Comparison of ENCODE assay signal across 15 mouse cellular contexts in genomic region chr9:75467581-75467980, GRCm38 (mm10). TPM values are rescaled to one million over a fixed set of nuclear protein-coding genes. Genes with fewer than 3 reads are reported as not detected.
DNase-seq lines count a peak whose midpoint lies in the region; TF ChIP-seq lines count a peak whose summit lies in the region.
"Had no signal": no experiment of that assay in that cellular context is flagged by ENCODE, and none has a peak within 500 bp of the region (broad histone marks: within the 10 kb centered on the region; RNA-seq: fewer than 3 reads in every experiment).

No protein-coding gene starts in this region.

- TF ChIP-seq EP300 in MEL (IDR thresholded peaks at IDR 0.05; ENCODE audit: low read depth in 1 of 2, low read length in 2 of 2), result no peak

- peak; percentile 37 for TF ChIP-seq CTCF in layer of hippocampus, adult 2 months (conservative IDR thresholded peaks at IDR 0.05)
- TF ChIP-seq CTCF in MEL (IDR thresholded peaks at IDR 0.05 in 2 of 3, conservative IDR thresholded peaks at IDR 0.05 in 1 of 3; ENCODE audit: control insufficient read depth in 1 of 3, insufficient read depth in 1 of 3, low read depth in 2 of 3, low read length in 3 of 3, poor library complexity in 1 of 3, severe bottlenecking in 1 of 3), result peak in 1 of 3 experiments; percentile 41; a peak in 2 of 6 replicates

- H3K4me3 ChIP-seq in layer of hippocampus, adult 2 months, result no peak overlapping the region
- H3K4me3 ChIP-seq in MEL (ENCODE audit: control insufficient read depth in 1 of 2, insufficient read depth in 1 of 2, low read depth in 2 of 2, low read length in 2 of 2), result no peak overlapping the region
- H3K4me3 ChIP-seq: embryonic facial prominence, embryonic 13.5 days; forebrain, embryonic 12.5 days; heart, embryonic 15.5 days; hindbrain, embryonic 10.5 days had no signal

- no peaks in the 10 kb centered on the region for H3K9me3 ChIP-seq in MEL (replicated peaks; ENCODE audit: insufficient read depth, low read length)
- H3K9me3 ChIP-seq: embryonic facial prominence, embryonic 13.5 days; forebrain, embryonic 12.5 days; heart, embryonic 15.5 days; hindbrain, embryonic 10.5 days had no signal

- H3K79me2 ChIP-seq in MEL (ENCODE audit: control insufficient read depth, insufficient read depth, low read length, poor library complexity), result no peaks in the 10 kb centered on the region

- TF ChIP-seq RAD21 in MEL (IDR thresholded peaks at IDR 0.05; ENCODE audit: low read depth, low read length), result peak; percentile 22

- H3K9ac ChIP-seq in MEL (ENCODE audit: control insufficient read depth, low read depth, low read length, poor library complexity, severe bottlenecking), result no peak overlapping the region
- H3K9ac ChIP-seq: embryonic facial prominence, embryonic 13.5 days; forebrain, embryonic 12.5 days; heart, embryonic 15.5 days; hindbrain, embryonic 14.5 days had no signal

- no peak overlapping the region for H3K27ac ChIP-seq in layer of hippocampus, adult 2 months
- H3K27ac ChIP-seq in MEL (ENCODE audit: control insufficient read depth, low read depth, low read length), result no peak overlapping the region
- H3K27ac ChIP-seq: embryonic facial prominence, embryonic 13.5 days; forebrain, embryonic 12.5 days; heart, embryonic 15.5 days; hindbrain, embryonic 10.5 days; hindbrain, embryonic 14.5 days had no signal

- H3K4me1 ChIP-seq in MEL (ENCODE audit: control insufficient read depth in 1 of 2, insufficient read depth in 2 of 2, low read length in 2 of 2), result no peaks in the 10 kb centered on the region
- H3K4me1 ChIP-seq: embryonic facial prominence, embryonic 13.5 days; forebrain, embryonic 12.5 days; hindbrain, embryonic 10.5 days had no signal

- no peak for DNase-seq in layer of hippocampus, adult 2 months (ENCODE audit: low spot score in 2 of 2)
- no peak for DNase-seq in layer of hippocampus, adult 8-10 months (ENCODE audit: low spot score in 2 of 2)
- peak; percentile 24 for DNase-seq in A20 (ENCODE audit: low read depth, low spot score)
- DNase-seq in MEL (ENCODE audit: low read depth, low spot score), result peak; percentile 24
- no peak for DNase-seq in spleen, postnatal 36 days (ENCODE audit: low spot score in 2 of 2)
- no peak for DNase-seq in right cerebral cortex, postnatal 10 days (ENCODE audit: low spot score in 2 of 2)
- DNase-seq: cerebellum, adult 11-12 months; cerebellum, adult 9-11 months; cerebellum, postnatal 36 days; heart, adult 18-20 months had no signal

- TF ChIP-seq POLR2A in MEL (IDR thresholded peaks at IDR 0.05; ENCODE audit: control insufficient read depth in 1 of 2, insufficient read depth in 1 of 2, low read depth in 1 of 2, low read length in 2 of 2, poor library complexity in 1 of 2), result no peak

- peaks cover 0 to 3% of the 10 kb centered on the region in 2 experiments; a peak in 2 of 4 replicates for H3K36me3 ChIP-seq in MEL (ENCODE audit: control insufficient read depth in 1 of 2, insufficient read depth in 2 of 2, low read length in 2 of 2)

- no peaks in the 10 kb centered on the region for H3K27me3 ChIP-seq in MEL (ENCODE audit: control insufficient read depth in 1 of 2, insufficient read depth in 2 of 2, low read length in 2 of 2)
- H3K27me3 ChIP-seq: embryonic facial prominence, embryonic 13.5 days; forebrain, embryonic 12.5 days; heart, embryonic 15.5 days had no signal

TF ChIP-seq in MEL, 35 proteins besides CTCF, POLR2A, EP300 and RAD21:
- TF ChIP-seq SMC3 (IDR thresholded peaks at IDR 0.05; ENCODE audit: low read depth, low read length), result peak; percentile 26; the same call in 1 of the 2 replicates
- TF ChIP-seq ZC3H11A (IDR thresholded peaks at IDR 0.05; ENCODE audit: low read depth, low read length), result no peak
- no peak for TF ChIP-seq KAT2A (conservative IDR thresholded peaks at IDR 0.05; ENCODE audit: low read depth, low read length)
- TF ChIP-seq NRF1 (IDR thresholded peaks at IDR 0.05; ENCODE audit: insufficient read depth, low read depth, low read length, poor library complexity, severe bottlenecking), result no peak
- no peak for TF ChIP-seq CHD1 (IDR thresholded peaks at IDR 0.05; ENCODE audit: low read depth, low read length)
- TF ChIP-seq ZMIZ1 (IDR thresholded peaks at IDR 0.05; ENCODE audit: low read depth, low read length), result no peak
- TF ChIP-seq NELFE (IDR thresholded peaks at IDR 0.05; ENCODE audit: low read depth, low read length), result no peak
- TF ChIP-seq MYC (IDR thresholded peaks at IDR 0.05; ENCODE audit: low read depth, low read length), result 0 out of 2 replicates have a peak, but pooled peaks have one; percentile 34

RNA-seq across cellular contexts. Expression of gene Leo1, which starts 26.3 kb away (rescaled TPM):
- 10 to 100 TPM; 24.1 to 24.3 TPM for total RNA-seq in layer of hippocampus, adult 2 months (2021)
- 10 to 100 TPM; 19.8 to 22.8 (median 21.1) TPM for total RNA-seq in layer of hippocampus, adult 8-10 months (2022)
- 41.6 and 42.6 TPM in 2 replicates for total RNA-seq in MEL (2012; rRNA removed)
- polyA plus RNA-seq in MEL (2012; ENCODE audit: insufficient read depth in 1 of 2, insufficient read length in 2 of 2, low read depth in 1 of 2, low replicate concordance in 2 of 2, missing spikeins in 1 of 2), result 10 to 100 TPM in 1 of 2 experiments, not detected in 1; 49.0 TPM

RNA-seq across cellular contexts. Expression of gene Mapk6, which starts 57.8 kb away (rescaled TPM):
- total RNA-seq in layer of hippocampus, adult 2 months (2021), result 10 to 100 TPM; 23.5 to 24.8 TPM
- 10 to 100 TPM; 26.9 to 33.1 (median 28.2) TPM for total RNA-seq in layer of hippocampus, adult 8-10 months (2022)
- 19.6 and 26.6 TPM in 2 replicates for total RNA-seq in MEL (2012; rRNA removed)
- polyA plus RNA-seq in MEL (2012; ENCODE audit: insufficient read depth in 1 of 2, insufficient read length in 2 of 2, low read depth in 1 of 2, low replicate concordance in 2 of 2, missing spikeins in 1 of 2), result 10 to 100 TPM; 44.1 to 91.0 TPM

Comparison
In these comparisons a context has a peak if more than half of its experiments do, and no peak if none do; other contexts are left out.
1. DNase-seq: peak in A20 (single experiment) and MEL (single experiment); none in layer of hippocampus, adult 2 months (0 of 2), layer of hippocampus, adult 8-10 months (0 of 2), spleen, postnatal 36 days (0 of 2) and right cerebral cortex, postnatal 10 days (0 of 2).